Mouse (Mus musculus) limb, embryonic 14.5 days (tissue): ENCODE data around the gene Fbxl20. TPM values are rescaled to one million over a fixed set of nuclear protein-coding genes. Genes with fewer than 3 reads are reported as not detected.

Experiments
- ATAC-seq: fragments of 200-750 bp; cut with Nextera tagmentation; 2 replicates; pipeline ENCODE4 v1.8.0; 2017; ENCODE audit warnings: low read depth, moderate number of reproducible peaks, moderate TSS enrichment; ENCODE audit not compliant: low FRiP score
- DNase-seq: peaks from one replicate; pipeline ENCODE4 v3.0.0-alpha.2; 2015; ENCODE audit warnings: low spot score
- H3K27ac ChIP-seq: fragments of 300-500 bp; sonication (generic); replicated peaks from 2 replicates; pipeline ENCODE4 v1.5.1; 2014; ENCODE audit warnings: low read depth, mild to moderate bottlenecking, low read length, moderate library complexity, mixed read lengths
- H3K27me3 ChIP-seq: fragments of 300-500 bp; sonication (generic); 2 replicates; pipeline ENCODE4 v1.6.1; 2014; ENCODE audit warnings: low read length, mixed read lengths; ENCODE audit not compliant: control insufficient read depth, insufficient read depth
- H3K36me3 ChIP-seq: fragments of 300-500 bp; sonication (generic); 2 replicates; pipeline ENCODE4 v1.6.1; 2014; ENCODE audit warnings: mild to moderate bottlenecking, low read length, moderate library complexity, mixed read lengths; ENCODE audit not compliant: control insufficient read depth, insufficient read depth
- H3K4me1 ChIP-seq: fragments of 300-500 bp; sonication (generic); 2 replicates; pipeline ENCODE4 v1.6.1; 2014; ENCODE audit warnings: antibody characterized with exemption, low read length, mixed read lengths; ENCODE audit not compliant: control insufficient read depth, insufficient read depth
- H3K4me2 ChIP-seq: fragments of 300-500 bp; sonication (generic); replicated peaks from 2 replicates; pipeline ENCODE4 v1.6.1; 2014; ENCODE audit warnings: low read depth, mild to moderate bottlenecking, low read length, moderate library complexity; ENCODE audit not compliant: severe bottlenecking
- H3K4me3 ChIP-seq: fragments of 300-500 bp; sonication (generic); replicated peaks from 2 replicates; pipeline ENCODE4 v1.5.1; 2014; ENCODE audit warnings: low read length
- H3K9ac ChIP-seq: fragments of 300-500 bp; sonication (generic); 2 replicates; pipeline ENCODE4 v1.6.1; 2014; ENCODE audit warnings: mild to moderate bottlenecking, low read depth, low read length, moderate library complexity; ENCODE audit not compliant: severe bottlenecking
- H3K9me3 ChIP-seq: fragments of 300-500 bp; sonication (generic); 2 replicates; pipeline ENCODE4 v1.6.1; 2016; ENCODE audit warnings: low read length; ENCODE audit not compliant: control insufficient read depth
- POLR2A ChIP-seq: fragments of 200-500 bp; IDR thresholded peaks from 2 replicates; pipeline ENCODE4 v1.8.0; 2012; ENCODE audit warnings: inconsistent platforms, mild to moderate bottlenecking, moderate library complexity, borderline replicate concordance; ENCODE audit not compliant: insufficient read depth, insufficient read length; ENCODE audit errors: extremely low read depth
- WGBS: fragments of 180-500 bp; shearing (Covaris S2); extraction: QIAGEN DNeasy Blood & Tissue Kit; methylation state at CpG from one replicate; pipeline ENCODE4 v1.1.7; 2014; 5-methylcytosine and 5-hydroxymethylcytosine counted together
- polyA plus RNA-seq, 2 experiments: library from polyadenylated mRNA; depleted of rRNA in 1 of 2; stranded (reverse) in 1 of 2; unstranded in 1 of 2; fragments of >200 nt; fragmentation: Nextera tagmentation in 1 of 2; extraction: Ambion mirVana in 1 of 2; gene quantifications; 2 replicates each; pipeline versions ENCODE4 v1.2.1 to v1.2.3; 2012 to 2014

Gene Fbxl20
- polyA plus RNA-seq, 2 experiments = 17.8 to 18.4 TPM

GRCm38 (mm10) chr11:98088224-98088623, 62.0 kb downstream of the Fbxl20 start:
- H3K4me2 ChIP-seq = no peak overlapping the region
- WGBS = 49% methylated on average over 7 of the region's 7 CpGs
- H3K9me3 ChIP-seq = no peaks in the 10 kb centered on the region
- no peak for TF ChIP-seq POLR2A
- H3K4me3 ChIP-seq = no peak overlapping the region
- ATAC-seq (peak; percentile 15; the same call in 1 of the 2 replicates), DNase-seq (peak; percentile 35)
- H3K4me1 ChIP-seq = no peaks in the 10 kb centered on the region
- H3K27ac ChIP-seq = no peak overlapping the region
- no peak overlapping the region for H3K9ac ChIP-seq
- H3K36me3 ChIP-seq = peaks cover 52% of the 10 kb centered on the region
- H3K27me3 ChIP-seq = no peaks in the 10 kb centered on the region

GRCm38 (mm10) chr11:98086574-98086973, 63.6 kb downstream of the Fbxl20 start:
- Histone ChIP-seq H3K36me3 (peaks cover 37% of the 10 kb centered on the region), H3K4me1 (no peaks in the 10 kb centered on the region), H3K27ac (no peak overlapping the region), H3K27me3 (no peaks in the 10 kb centered on the region), H3K4me2 (no peak overlapping the region), H3K9me3 (no peaks in the 10 kb centered on the region), H3K9ac (no peak overlapping the region), H3K4me3 (no peak overlapping the region)
- DNase-seq (no peak), ATAC-seq (no peak)
- 77% methylated on average over 7 of the region's 7 CpGs for WGBS
- no peak for TF ChIP-seq POLR2A

DNA sequence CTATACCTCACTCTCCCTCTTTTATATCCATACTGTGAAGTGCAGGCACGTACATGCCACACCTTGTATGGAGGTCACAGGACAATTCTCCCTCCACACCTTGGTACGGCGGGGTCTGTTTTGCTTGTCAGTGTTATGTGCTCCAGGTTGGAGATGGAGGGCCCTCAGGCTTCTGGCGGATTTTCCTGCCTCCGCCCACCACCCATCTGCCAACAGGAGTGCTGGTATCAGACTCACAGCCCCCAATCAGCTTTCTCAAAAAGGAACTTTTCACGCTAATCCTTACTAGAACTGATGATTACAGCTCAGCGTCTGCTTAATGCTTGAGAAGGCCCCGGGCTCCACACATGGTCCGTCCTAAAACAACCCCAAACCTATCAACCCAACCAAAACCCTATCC, 64.1 kb downstream of the Fbxl20 start:
- WGBS = 94% methylated on average over 9 of the region's 9 CpGs
- Histone ChIP-seq H3K27ac (no peak overlapping the region), H3K9ac (no peak overlapping the region), H3K9me3 (no peaks in the 10 kb centered on the region), H3K4me1 (no peaks in the 10 kb centered on the region), H3K4me3 (no peak overlapping the region), H3K27me3 (no peaks in the 10 kb centered on the region), H3K4me2 (no peak overlapping the region), H3K36me3 (peaks cover 33% of the 10 kb centered on the region)
- no peak for DNase-seq
- no peak for TF ChIP-seq POLR2A
- ATAC-seq = no peak

DNA sequence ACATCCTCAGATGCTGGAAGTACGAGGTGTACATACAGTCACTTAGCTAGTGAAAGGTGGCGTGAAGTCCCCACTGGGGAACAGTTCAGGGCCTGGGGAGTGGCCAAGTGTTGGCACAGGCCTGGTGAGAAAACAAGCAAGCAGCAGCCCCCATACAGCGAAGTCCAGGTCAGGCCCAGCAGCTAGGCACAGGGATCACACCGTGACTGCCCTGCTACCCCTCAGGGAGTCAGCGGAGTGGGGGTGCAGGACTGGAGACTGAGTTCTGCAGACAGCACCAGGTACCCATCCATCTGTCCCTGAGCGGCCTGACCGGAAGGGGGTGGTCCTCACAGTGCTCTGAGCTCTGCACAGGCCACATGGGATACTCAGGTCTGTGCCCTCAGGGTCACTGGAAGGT, 67.5 kb downstream of the Fbxl20 start:
- no peaks in the 10 kb centered on the region for H3K4me1 ChIP-seq
- no peak overlapping the region for H3K4me2 ChIP-seq
- 0 out of 2 replicates have a peak, but pooled peaks cover 5% of the 10 kb centered on the region for H3K36me3 ChIP-seq
- H3K4me3 ChIP-seq = no peak overlapping the region
- ATAC-seq (no peak), DNase-seq (no peak)
- no peak for TF ChIP-seq POLR2A
- H3K27me3 ChIP-seq = no peaks in the 10 kb centered on the region
- no peaks in the 10 kb centered on the region for H3K9me3 ChIP-seq
- 87% methylated on average over 7 of the region's 7 CpGs for WGBS
- H3K9ac ChIP-seq = no peak overlapping the region
- H3K27ac ChIP-seq = no peak overlapping the region

DNA sequence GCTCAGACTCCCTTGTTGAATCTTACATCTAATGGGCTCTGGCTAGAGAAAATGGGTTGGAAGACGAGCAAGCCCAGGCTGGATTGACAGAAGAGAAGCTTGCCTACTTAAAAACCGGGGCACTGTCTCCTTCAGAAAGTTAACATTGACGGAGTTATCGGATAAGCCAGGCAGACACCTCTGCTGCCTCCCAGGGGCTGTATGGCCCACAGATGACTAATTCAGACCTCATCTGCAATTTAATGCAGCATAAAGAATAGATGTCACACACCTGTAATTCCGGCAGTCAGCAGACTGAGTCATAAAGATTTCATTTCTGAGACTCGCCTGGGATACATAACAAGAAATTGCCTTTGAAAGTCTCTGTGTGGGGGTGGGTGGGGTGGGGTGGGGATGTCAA, 69.8 kb downstream of the Fbxl20 start:
- Histone ChIP-seq H3K4me2 (no peak overlapping the region), H3K27ac (no peak overlapping the region), H3K4me1 (no peaks in the 10 kb centered on the region), H3K27me3 (no peaks in the 10 kb centered on the region), H3K9ac (no peak overlapping the region), H3K9me3 (no peaks in the 10 kb centered on the region), H3K36me3 (no peaks in the 10 kb centered on the region), H3K4me3 (no peak overlapping the region)
- 72% methylated on average over 6 of the region's 6 CpGs for WGBS
- no peak for TF ChIP-seq POLR2A
- no peak for ATAC-seq
- no peak for DNase-seq

- Histone ChIP-seq H3K9ac (no peak overlapping the region), H3K4me1 (no peaks in the 10 kb centered on the region), H3K36me3 (no peaks in the 10 kb centered on the region), H3K27me3 (no peaks in the 10 kb centered on the region), H3K4me3 (no peak overlapping the region), H3K4me2 (no peak overlapping the region), H3K9me3 (no peaks in the 10 kb centered on the region), H3K27ac (no peak overlapping the region)
- TF ChIP-seq POLR2A = no peak
- ATAC-seq (no peak), DNase-seq (no peak)
- 79% methylated on average over 8 of the region's 8 CpGs for WGBS
These were observed 73.1 kb downstream of the Fbxl20 start for GRCm38 (mm10) chr11:98077086-98077485.
